Mouse (Mus musculus) monocyte, adult 5-6 weeks (primary cell): Measurements from ENCODE around the gene Traip. TPM values are rescaled to one million over a fixed set of nuclear protein-coding genes. Genes with fewer than 3 reads are reported as not detected.
A peak's percentile ranks its signal among the peaks of the same experiment; 100 is the strongest.

ENCODE experiments used
- ATAC-seq: fragments of 153-309, 156-312 bp; replicated peaks from 2 replicates; pipeline ENCODE4 v1.8.0; 2017; ENCODE audit warnings: mild to moderate bottlenecking; ENCODE audit not compliant: low TSS enrichment, insufficient number of reproducible peaks, severe bottlenecking, poor library complexity, low FRiP score
- total RNA-seq: library from RNA; stranded (forward); fragments of 200-1000, 200-491, 200-594 nt; gene quantifications from 3 replicates; pipeline ENCODE4 v1.2.3, GENCODE M21; 2017

Traip gene
- total RNA-seq: 1.5 to 1.8 TPM (median 1.6 TPM) in 3 replicates

DNA sequence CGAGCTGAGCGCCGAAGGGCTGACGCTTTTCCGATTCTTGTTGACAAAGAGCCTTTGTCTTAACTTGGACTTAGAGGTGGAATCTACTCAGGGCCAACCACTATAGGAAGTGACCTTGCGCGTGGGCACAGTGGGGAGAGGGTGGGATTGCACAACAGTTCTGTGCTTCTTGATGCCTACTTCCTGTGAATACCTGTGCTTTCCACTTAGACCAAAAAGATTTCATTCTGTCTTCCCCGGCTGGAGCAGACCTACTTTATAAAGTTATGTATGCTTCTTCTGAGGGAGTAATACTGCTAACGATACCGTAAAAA is at the start of gene Traip:
Gene Traip (plus strand): TSS at position 215 of the 314 bp plus-strand sequence.
- ATAC-seq: no peak

DNA sequence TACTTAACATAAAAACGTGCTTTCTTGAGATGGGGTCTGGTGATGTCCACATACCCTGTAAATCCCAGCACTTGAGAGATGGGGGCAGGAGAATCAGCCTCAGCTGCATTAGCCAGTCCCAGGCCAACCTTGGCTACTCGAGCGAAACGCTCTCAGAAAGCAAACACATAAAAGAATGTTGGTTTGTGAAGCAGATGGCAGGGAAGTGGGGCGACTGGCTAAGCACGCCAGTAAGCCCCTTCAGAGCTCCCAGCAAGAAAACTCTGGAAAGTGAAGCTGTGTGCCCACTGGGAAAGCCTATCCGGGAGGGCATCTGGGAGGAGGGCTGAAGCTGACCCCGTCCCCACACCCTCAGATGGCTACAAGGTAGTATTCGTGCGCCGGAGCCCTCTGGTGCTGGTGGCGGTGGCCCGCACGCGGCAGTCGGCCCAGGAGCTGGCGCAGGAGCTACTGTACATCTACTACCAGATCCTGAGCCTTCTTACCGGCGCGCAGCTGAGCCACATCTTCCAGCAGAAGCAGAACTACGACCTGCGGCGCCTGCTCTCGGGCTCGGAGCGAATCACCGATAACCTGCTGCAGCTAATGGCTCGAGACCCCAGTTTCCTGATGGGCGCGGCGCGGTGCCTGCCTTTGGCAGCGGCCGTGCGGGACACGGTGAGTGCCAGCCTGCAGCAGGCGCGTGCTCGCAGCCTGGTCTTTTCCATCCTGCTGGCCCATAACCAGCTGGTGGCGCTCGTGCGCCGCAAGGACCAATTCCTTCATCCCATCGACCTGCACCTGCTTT is 48.9 kb upstream of the Traip start:
- ATAC-seq: no peak

DNA sequence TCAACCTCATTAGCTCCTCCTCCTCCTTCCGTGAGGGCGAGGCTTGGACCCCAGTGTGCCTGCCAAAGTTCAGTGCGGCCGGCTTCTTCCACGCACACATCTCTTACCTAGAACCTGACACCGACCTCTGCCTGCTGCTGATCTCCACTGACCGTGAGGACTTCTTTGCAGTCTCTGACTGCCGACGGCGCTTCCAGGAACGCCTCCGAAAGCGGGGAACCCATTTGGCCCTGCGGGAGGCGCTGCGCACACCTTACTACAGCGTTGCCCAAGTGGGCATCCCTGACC is 48.4 kb upstream of the Traip start:
- ATAC-seq: no peak

DNA sequence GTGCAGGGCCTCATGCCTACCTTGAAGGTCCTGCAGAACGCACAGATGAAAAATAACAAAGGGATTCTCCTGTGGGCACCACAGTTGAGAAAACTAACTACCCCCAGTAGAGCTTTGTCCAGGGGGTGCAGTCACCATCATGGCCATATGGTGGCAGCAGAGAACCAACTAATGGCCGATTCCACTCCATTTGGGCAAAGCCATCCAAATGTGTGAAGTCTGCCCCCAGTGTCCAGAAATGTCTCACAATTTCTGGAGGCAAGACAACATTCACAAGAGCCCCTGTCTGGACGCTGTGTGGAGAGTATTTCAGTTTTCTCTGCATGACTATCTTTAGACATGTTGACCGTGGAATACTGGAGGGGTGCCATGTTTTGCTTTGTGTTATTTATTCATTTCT is 45.2 kb upstream of the Traip start:
- peak; percentile 91 for ATAC-seq

DNA sequence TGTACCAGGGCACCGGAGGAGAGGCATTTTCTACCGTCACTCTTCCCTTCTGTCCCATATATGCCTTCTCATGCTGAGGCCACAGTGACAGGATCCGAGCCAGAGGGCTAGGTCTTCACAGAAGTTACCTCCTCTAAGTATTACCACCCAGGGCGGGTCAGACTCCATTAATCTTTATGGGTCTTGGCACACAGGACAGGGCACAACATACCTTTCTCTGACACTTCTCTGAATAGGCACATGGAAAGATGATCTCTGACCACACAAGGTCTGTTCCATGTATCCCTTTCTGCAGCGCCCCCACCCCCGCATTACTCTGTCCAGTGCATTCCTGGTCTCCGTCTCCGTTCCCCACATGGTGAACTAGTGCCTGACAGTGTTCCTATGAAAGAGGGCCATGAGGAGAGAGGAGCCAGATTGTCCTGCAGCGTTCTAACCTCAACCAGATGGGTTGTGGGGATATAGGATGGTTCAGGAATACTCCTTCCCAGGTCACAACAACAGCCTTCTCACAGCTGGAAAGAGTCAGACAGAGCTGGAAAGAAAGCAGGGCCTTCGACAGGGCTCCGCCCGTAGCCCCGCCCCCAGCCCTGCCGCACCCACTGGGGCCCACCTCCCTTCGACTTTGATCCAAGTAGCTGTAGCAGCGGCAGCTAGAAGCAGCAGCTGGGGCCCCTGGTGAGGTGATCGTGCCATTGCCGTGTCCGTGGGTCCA is 43.5 kb upstream of the Traip start, which contains the start of gene Mst1r:
Gene Mst1r (plus strand): TSS at position 622 of the 715 bp plus-strand sequence.
- ATAC-seq: no peak

DNA sequence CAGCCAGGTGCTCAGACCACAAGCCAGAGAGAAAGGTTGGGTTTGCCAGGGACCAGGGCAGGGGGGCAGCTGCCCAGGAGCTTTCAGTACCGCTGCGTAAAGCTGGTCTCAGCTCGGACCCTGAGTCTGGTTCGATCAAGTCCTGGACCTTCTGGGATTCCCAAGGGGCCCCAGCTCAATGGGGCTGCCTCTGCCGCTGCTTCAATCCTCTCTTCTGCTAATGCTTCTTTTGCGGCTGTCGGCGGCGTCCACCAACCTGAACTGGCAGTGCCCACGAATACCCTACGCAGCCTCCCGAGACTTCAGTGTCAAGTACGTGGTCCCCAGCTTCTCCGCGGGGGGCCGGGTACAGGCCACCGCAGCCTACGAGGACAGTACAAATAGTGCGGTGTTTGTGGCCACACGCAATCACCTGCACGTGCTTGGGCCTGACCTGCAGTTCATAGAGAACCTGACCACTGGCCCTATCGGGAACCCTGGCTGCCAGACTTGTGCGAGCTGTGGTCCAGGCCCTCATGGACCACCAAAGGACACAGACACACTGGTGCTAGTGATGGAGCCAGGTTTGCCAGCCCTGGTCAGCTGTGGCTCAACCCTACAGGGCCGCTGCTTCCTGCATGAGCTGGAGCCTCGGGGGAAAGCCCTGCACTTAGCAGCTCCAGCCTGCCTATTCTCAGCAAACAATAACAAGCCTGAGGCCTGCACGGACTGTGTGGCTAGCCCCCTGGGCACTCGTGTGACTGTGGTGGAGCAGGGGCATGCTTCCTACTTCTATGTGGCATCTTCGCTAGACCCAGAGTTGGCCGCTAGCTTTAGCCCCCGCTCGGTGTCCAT is 42.8 kb upstream of the Traip start:
- no peak for ATAC-seq

DNA sequence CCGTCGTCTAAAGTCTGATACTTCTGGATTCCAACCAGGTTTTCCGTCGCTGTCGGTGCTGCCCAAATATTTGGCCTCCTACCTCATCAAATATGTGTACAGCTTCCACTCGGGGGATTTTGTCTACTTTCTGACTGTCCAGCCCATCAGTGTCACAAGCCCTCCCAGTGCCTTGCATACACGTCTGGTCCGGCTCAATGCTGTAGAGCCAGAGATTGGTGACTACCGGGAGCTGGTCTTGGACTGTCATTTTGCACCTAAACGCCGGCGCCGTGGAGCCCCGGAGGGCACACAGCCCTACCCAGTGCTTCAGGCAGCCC is 42.2 kb upstream of the Traip start:
- no peak for ATAC-seq

DNA sequence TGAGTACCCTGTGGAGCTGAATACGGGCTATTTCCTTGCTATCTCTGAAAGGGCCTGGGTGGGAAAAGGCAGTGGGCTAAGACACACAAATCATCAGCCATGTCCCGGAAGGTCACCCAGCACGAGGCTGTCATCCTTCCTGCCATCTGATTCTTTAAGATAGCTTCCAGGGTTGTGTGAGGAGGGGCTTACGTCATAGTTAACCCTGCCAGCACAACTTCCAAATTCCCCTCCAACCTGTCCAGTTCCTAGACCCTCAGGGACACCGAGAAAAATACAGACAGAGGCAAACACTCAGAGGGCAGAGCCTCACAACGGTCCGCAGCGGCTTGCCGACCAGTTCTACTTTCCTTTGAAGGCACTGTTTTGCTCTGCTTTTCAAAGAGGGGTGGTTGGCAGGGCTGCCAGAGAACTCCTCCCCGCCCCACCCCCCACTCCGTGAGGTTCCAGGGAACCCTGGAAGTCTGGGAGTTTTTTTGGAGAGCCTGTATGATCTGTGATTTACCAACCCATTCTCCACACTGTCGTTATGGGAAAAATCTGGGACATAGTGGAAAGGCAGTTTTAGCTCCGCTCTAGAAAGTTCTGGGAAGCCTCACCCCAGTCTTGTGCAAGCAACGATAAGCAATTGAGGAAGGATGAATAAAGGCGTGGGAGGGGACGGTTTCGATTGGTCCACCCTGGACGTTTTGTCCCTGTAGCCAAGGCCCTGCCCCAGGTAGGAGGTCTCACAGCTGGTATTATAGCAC is 41.4 kb upstream of the Traip start:
- 0 out of 2 replicates have a peak, but pooled peaks have one; percentile 30 for ATAC-seq

DNA sequence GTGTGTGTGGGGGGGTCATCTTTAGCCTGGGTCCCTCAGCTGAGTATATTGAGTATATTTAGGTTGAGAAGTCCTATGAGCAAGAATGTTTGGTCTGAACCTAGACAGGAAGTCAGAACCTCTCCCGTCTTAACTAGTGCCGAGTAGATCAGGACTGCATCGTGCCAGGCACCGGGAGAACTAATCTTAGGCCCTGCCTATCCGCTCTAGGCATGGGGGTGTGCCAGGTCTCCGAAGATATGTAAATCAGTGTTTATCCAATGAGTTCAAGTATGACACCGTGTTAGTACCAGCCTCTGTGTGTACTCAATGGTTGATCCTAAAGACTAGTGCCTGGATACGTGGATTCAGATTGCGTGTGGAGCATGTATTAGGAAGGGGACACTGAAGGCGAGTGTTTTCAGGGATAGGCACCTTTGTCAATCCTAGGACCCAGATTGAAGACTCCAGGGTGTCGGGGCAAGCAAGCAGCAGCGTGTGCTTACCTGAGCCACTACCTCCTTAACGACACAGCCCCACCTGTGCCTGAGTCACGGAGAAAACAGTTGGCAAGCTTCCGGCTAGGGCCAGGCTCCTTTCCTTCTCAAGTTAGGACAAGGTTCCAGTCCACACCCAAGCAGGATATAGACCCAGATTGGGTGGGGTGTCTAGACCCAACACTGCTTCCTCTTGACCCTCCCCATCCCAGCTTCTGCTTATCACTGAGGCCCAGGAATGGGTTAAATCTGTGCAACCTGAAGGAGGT is 39.7 kb upstream of the Traip start:
- ATAC-seq: no peak

DNA sequence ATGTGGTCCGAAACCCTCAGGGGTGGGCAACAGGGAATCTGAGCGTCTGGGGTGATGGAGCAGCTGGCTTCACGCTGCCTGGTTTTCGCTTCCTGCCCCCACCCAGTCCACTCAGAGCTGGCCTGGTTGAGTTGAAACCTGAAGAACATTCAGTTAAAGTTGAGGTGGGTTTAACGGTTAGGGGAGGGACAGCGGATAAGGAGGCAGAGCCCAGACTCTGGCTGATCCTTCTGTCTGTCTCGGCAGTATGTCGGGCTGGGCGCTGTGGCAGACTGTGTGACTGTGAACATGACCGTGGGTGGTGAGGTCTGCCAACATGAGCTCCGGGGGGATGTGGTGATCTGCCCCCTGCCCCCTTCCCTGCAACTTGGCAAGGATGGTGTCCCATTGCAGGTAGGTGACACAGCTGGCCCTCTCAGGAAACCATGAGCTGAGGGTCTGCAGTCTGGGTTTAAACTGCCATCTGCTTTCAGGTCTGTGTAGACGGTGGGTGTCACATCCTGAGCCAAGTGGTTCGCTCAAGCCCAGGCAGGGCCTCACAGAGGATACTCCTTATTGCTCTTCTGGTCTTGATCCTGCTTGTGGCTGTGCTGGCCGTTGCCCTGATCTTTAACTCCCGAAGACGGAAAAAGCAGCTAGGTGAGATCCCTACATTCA is 35.0 kb upstream of the Traip start:
- ATAC-seq: no peak

DNA sequence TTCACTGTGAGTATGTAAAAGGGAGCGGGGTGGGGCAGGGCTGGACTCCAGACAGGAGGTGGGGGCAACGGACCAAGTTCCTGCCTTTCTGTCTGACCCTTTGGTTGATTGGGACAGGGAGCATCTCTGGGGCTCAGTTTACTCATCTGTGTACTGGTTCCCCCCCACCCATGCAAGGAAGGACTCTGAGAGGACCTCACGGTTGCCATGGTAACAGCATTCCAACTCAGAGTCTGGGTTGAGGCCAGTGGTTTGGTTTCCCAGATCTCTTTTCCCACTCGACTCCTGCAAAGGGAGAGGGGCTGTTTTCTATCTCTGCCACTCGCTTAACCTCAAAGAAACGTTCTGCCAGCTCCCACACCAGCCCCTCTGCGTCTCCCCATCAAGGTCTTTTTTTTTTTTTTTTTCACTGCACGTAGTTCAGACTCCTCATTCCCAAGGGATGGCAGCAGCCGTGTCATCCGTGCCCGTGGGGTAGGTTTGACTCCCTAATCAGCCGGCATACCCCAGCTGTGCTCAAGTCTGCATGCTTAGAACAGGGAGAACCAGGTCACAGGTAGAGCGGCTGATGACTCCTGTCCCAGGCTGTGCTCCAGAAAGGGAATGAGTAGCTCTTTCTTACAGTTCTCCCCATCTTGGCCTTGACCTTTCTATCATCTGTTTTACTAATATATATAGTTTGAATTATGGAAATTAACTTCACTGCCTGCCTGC is 31.9 kb upstream of the Traip start:
- ATAC-seq: no peak

DNA sequence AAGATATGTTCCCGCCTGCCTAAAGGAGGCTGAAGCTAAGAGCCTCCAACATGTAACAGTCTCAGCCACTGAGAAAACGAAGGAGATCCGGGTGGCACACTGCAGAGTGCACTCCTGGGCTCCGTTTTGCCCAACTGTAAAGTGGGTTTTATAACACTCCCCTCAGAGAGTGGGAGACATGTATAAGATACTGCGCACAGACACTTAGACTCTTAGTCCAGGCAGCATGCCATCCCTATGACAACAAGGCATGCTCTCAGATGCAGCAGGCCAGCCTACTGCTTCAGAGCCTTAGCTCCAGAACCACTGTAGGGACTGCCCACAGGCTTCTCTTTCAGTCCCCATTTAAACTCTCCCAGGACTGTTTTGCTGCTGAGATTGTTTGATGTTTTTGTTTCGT is 31.1 kb upstream of the Traip start:
- no peak for ATAC-seq

DNA sequence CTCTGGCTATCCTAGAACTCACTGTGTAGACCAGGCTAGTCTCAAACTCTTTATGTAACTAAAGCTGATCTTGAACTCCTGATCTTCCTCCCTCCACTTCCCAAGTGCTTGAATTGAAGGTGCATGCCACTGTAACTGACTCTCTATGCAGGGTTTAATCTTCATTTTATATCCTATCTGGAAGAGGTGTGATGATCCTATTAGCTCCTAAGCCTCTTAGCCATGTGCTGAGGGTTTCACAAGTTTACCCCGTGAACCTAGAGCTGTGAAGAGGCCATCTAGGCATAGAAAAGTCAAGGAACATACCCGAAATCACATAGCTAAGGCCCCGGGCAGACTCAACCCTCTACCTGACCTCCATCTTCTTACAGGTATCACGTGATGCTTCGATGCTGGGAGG is 30.5 kb upstream of the Traip start:
- no peak for ATAC-seq

DNA sequence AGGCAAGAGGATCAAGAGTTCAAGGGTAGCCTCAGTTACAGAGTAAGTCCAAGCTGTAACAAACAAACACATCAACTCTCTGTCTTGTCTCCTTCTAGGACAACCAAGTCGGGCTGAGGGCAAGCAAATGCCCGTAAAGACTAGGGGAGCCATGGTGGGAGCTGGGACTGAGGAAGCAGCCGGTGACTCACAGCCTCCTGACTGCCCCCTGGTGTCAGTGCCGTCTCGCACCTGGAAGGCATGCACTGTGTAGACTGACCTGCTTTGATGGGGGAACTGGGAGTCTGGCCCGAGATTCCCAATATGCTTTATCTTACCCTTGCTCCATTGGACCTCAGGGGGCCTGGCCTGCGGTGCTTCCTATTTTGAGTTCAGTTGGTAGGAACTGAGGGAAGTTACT is 26.9 kb upstream of the Traip start:
- ATAC-seq: peak; percentile 64; the same call in 1 of the 2 replicates

DNA sequence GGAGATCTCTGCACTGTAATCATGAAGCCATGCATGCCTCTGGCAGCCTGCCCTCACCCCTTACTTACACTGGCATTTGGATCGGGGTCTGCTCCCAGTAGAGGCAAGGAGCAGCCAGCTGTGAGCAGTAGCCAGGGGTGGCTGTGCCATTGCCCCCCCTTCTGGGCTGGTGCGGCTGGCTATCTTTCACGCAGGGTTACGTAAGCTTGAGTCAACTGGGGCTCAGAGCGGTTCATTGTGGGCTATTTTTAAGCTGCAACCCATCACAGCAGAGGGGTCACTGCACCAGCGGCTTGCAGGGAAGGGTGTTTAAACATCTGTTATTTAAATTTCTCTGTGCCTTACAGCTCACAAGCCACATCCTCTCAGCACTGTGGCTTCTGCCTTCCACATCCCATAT is 26.0 kb upstream of the Traip start:
- no peak for ATAC-seq

DNA sequence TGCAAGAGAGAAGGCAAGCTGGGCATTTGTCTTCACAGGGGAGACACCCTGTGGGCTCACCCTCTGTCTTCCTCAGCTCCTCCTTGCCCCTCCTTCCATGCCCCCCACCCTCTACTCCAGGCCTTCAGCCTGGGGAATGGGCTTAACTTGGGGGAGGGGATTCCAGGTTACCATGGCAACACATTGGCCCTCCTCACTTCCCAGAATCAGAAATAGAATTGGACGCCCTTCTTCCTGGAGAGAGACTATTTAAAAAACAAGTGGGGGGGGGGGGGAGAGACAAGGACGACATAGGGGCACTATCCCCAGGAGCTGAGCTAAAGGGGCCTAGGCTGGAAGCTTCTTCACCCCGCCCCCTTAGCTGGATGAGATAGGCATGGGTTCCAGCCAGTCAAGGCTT is 24.7 kb upstream of the Traip start:
- ATAC-seq: no peak

DNA sequence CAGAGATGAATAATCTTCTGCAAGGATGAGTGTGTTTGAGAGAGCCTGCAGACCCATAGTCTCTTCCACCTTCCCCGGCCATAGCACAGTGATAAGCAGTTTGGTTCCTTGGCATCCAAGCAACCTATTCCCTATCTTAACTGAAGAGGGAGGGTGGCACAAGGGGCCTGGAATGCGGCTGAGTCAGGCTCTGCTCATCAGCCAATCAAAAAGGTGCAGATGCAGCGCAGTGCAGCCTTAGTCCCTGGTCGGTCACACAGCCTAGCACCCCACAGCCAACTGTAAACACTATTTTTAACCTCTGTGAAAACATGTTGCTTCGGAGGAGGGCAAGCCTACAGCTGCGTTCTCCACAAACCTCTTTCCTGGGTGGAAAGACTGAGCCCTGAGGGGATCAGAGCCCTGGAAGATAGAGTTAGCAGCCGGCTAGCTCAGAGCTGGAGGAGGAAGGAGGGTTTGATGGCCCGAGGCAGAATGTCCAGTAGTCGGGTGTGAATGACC is 23.0 kb upstream of the Traip start:
- ATAC-seq: no peak
